Mouse (Mus musculus): ENCODE data around the gene Tmc5.

GRCm38 (mm10) chr7:118712228-118713173 lies 115.4 kb downstream of the Tmc5 start, which contains the start of gene Ccp110:
- TF ChIP-seq CTCF (IDR thresholded peaks at IDR 0.05; ENCODE audit: extremely low read depth, insufficient read depth, insufficient read length, insufficient replicate concordance) (no peak), POLR2A (IDR thresholded peaks at IDR 0.05; ENCODE audit: low read depth, low read length) (no peak)
